Mouse (Mus musculus) neural tube, embryonic 15.5 days (tissue): ENCODE results near the gene Ranbp3. TPM values are rescaled to one million over a fixed set of nuclear protein-coding genes. Genes with fewer than 3 reads are reported as not detected.

ENCODE experiments used
- ATAC-seq: fragments of 200-750 bp; cut with Nextera tagmentation; 2 replicates; pipeline ENCODE4 v1.8.0; 2017; ENCODE audit warnings: mild to moderate bottlenecking, moderate TSS enrichment, moderate library complexity; ENCODE audit not compliant: low FRiP score
- H3K27ac ChIP-seq: fragments of 300-500 bp; sonication (generic); replicated peaks from 2 replicates; pipeline ENCODE4 v1.5.1; 2015; ENCODE audit warnings: mild to moderate bottlenecking, inconsistent platforms
- H3K27me3 ChIP-seq: fragments of 300-500 bp; sonication (generic); replicated peaks from 2 replicates; pipeline ENCODE4 v1.6.1; 2015; ENCODE audit warnings: inconsistent platforms
- H3K36me3 ChIP-seq: fragments of 300-500 bp; sonication (generic); 2 replicates; pipeline ENCODE4 v1.6.1; 2015; ENCODE audit warnings: inconsistent platforms
- H3K4me1 ChIP-seq: fragments of 300-500 bp; sonication (generic); 2 replicates; pipeline ENCODE4 v1.6.1; 2015; ENCODE audit warnings: inconsistent platforms
- H3K4me2 ChIP-seq: fragments of 300-500 bp; sonication (generic); 2 replicates; pipeline ENCODE4 v1.6.1; 2015; ENCODE audit warnings: inconsistent platforms, mild to moderate bottlenecking, moderate library complexity
- H3K4me3 ChIP-seq: fragments of 300-500 bp; sonication (generic); replicated peaks from 2 replicates; pipeline ENCODE4 v1.5.1; 2015; ENCODE audit warnings: mild to moderate bottlenecking, inconsistent platforms
- H3K9ac ChIP-seq: fragments of 300-500 bp; sonication (generic); replicated peaks from 2 replicates; pipeline ENCODE4 v1.6.1; 2015; ENCODE audit warnings: mild to moderate bottlenecking, inconsistent platforms
- H3K9me3 ChIP-seq: fragments of 300-500 bp; sonication (generic); replicated peaks from 2 replicates; pipeline ENCODE4 v1.6.1; 2016; ENCODE audit warnings: inconsistent platforms
- WGBS: fragments of 180-500 bp; shearing (Covaris S2); methylation state at CpG from one replicate; pipeline ENCODE4 v1.1.7; 2015; ENCODE audit warnings: mixed read lengths; 5-methylcytosine and 5-hydroxymethylcytosine counted together
- polyA plus RNA-seq: library from polyadenylated mRNA; unstranded; fragments of >200 nt; fragmentation: Nextera tagmentation; extraction: Ambion mirVana; gene quantifications from 2 replicates; pipeline ENCODE4 v1.2.1, GENCODE M21; 2015

Gene Ranbp3
- polyA plus RNA-seq, 1 experiment from 2014 or later: 94.2 TPM

- H3K4me1 ChIP-seq: no peaks in the 10 kb centered on the region
- WGBS: 25% methylated on average over 10 of the region's 10 CpGs
- no peaks in the 10 kb centered on the region for H3K27me3 ChIP-seq
- no peak overlapping the region for H3K9ac ChIP-seq
- H3K4me3 ChIP-seq: no peak overlapping the region
- ATAC-seq: no peak; the same call in 1 of the 2 replicates
- H3K9me3 ChIP-seq: no peaks in the 10 kb centered on the region
- H3K36me3 ChIP-seq: no peaks in the 10 kb centered on the region
- H3K27ac ChIP-seq: no peak overlapping the region
- H3K4me2 ChIP-seq: no peak overlapping the region
Measured at GRCm38 (mm10) chr17:56651801-56652200, 21.3 kb upstream of the Ranbp3 start.

- no peak overlapping the region for H3K9ac ChIP-seq
- H3K27me3 ChIP-seq: no peaks in the 10 kb centered on the region
- ATAC-seq: no peak
- H3K27ac ChIP-seq: no peak overlapping the region
- 83% methylated on average over 2 of the region's 2 CpGs for WGBS
- no peak overlapping the region for H3K4me2 ChIP-seq
- H3K4me3 ChIP-seq: no peak overlapping the region
- H3K9me3 ChIP-seq: no peaks in the 10 kb centered on the region
- no peaks in the 10 kb centered on the region for H3K4me1 ChIP-seq
- no peaks in the 10 kb centered on the region for H3K36me3 ChIP-seq
Measured at GRCm38 (mm10) chr17:56654771-56655170, 18.3 kb upstream of the Ranbp3 start.

- 89% methylated on average over 3 of the region's 3 CpGs for WGBS
- no peak overlapping the region for H3K27ac ChIP-seq
- no peaks in the 10 kb centered on the region for H3K27me3 ChIP-seq
- H3K4me2 ChIP-seq: no peak overlapping the region
- no peaks in the 10 kb centered on the region for H3K4me1 ChIP-seq
- no peak overlapping the region for H3K9ac ChIP-seq
- H3K36me3 ChIP-seq: no peaks in the 10 kb centered on the region
- H3K4me3 ChIP-seq: no peak overlapping the region
- ATAC-seq: no peak
- no peaks in the 10 kb centered on the region for H3K9me3 ChIP-seq
Measured at GRCm38 (mm10) chr17:56655311-56655710, 17.8 kb upstream of the Ranbp3 start.

- no peak overlapping the region for H3K4me2 ChIP-seq
- H3K9ac ChIP-seq: no peak overlapping the region
- H3K4me1 ChIP-seq: no peaks in the 10 kb centered on the region
- H3K27ac ChIP-seq: no peak overlapping the region
- H3K36me3 ChIP-seq: no peaks in the 10 kb centered on the region
- no peaks in the 10 kb centered on the region for H3K27me3 ChIP-seq
- no peak overlapping the region for H3K4me3 ChIP-seq
- no peaks in the 10 kb centered on the region for H3K9me3 ChIP-seq
- 88% methylated on average over 6 of the region's 6 CpGs for WGBS
- no peak for ATAC-seq
Measured at GRCm38 (mm10) chr17:56656171-56656570, 16.9 kb upstream of the Ranbp3 start.

GRCm38 (mm10) chr17:56663659-56664058, 9.4 kb upstream of the Ranbp3 start:
- H3K4me3 ChIP-seq: no peak overlapping the region
- WGBS: 50% methylated on average over 3 of the region's 3 CpGs
- H3K4me1 ChIP-seq: peaks cover 5% of the 10 kb centered on the region
- H3K9ac ChIP-seq: no peak overlapping the region
- no peaks in the 10 kb centered on the region for H3K36me3 ChIP-seq
- H3K4me2 ChIP-seq: no peak overlapping the region
- no peak for ATAC-seq
- H3K27ac ChIP-seq: no peak overlapping the region
- H3K9me3 ChIP-seq: no peaks in the 10 kb centered on the region
- H3K27me3 ChIP-seq: peaks cover 9% of the 10 kb centered on the region

GRCm38 (mm10) chr17:56664333-56664732, 8.8 kb upstream of the Ranbp3 start:
- Histone ChIP-seq H3K4me2 (0 out of 2 replicates have a peak overlapping the region, but pooled peaks have one; percentile 4), H3K36me3 (no peaks in the 10 kb centered on the region), H3K9ac (no peak overlapping the region), H3K27ac (no peak overlapping the region), H3K9me3 (no peaks in the 10 kb centered on the region), H3K27me3 (peaks cover 9% of the 10 kb centered on the region), H3K4me1 (peaks cover 6% of the 10 kb centered on the region), H3K4me3 (no peak overlapping the region)
- ATAC-seq: no peak
- 5% methylated on average over 10 of the region's 10 CpGs for WGBS

GRCm38 (mm10) chr17:56666384-56666783, 6.7 kb upstream of the Ranbp3 start:
- H3K9ac ChIP-seq: no peak overlapping the region
- H3K4me2 ChIP-seq: no peak overlapping the region
- H3K4me3 ChIP-seq: no peak overlapping the region
- H3K27me3 ChIP-seq: peaks cover 9% of the 10 kb centered on the region
- no peaks in the 10 kb centered on the region for H3K36me3 ChIP-seq
- no peak overlapping the region for H3K27ac ChIP-seq
- H3K4me1 ChIP-seq: peaks cover 6% of the 10 kb centered on the region
- ATAC-seq: no peak
- H3K9me3 ChIP-seq: no peaks in the 10 kb centered on the region
- 76% methylated on average over 4 of the region's 4 CpGs for WGBS

- Histone ChIP-seq H3K4me3 (no peak overlapping the region), H3K9ac (no peak overlapping the region), H3K9me3 (no peaks in the 10 kb centered on the region), H3K4me2 (no peak overlapping the region), H3K27ac (no peak overlapping the region), H3K27me3 (peaks cover 9% of the 10 kb centered on the region), H3K4me1 (peaks cover 10% of the 10 kb centered on the region), H3K36me3 (no peaks in the 10 kb centered on the region)
- ATAC-seq: no peak
- 78% methylated on average over 3 of the region's 3 CpGs for WGBS
Measured at GRCm38 (mm10) chr17:56667591-56667990, 5.5 kb upstream of the Ranbp3 start.

GRCm38 (mm10) chr17:56668384-56669144, 4.5 kb upstream of the Ranbp3 start:
- WGBS: 3% methylated on average over 31 of the region's 31 CpGs
- no peaks in the 10 kb centered on the region for H3K36me3 ChIP-seq
- peak; percentile 29; the same call in 1 of the 2 replicates for ATAC-seq

GRCm38 (mm10) chr17:56669766-56670165, 3.3 kb upstream of the Ranbp3 start:
- no peak overlapping the region for H3K4me2 ChIP-seq
- no peak for ATAC-seq
- no peak overlapping the region for H3K27ac ChIP-seq
- no peak overlapping the region for H3K4me3 ChIP-seq
- peaks cover 21% of the 10 kb centered on the region for H3K4me1 ChIP-seq
- H3K36me3 ChIP-seq: no peaks in the 10 kb centered on the region
- peaks cover 9% of the 10 kb centered on the region for H3K27me3 ChIP-seq
- H3K9me3 ChIP-seq: no peaks in the 10 kb centered on the region
- no peak overlapping the region for H3K9ac ChIP-seq
- WGBS: 85% methylated on average over 8 of the region's 8 CpGs

More at GRCm38 (mm10) chr17:56668384-56669144, 4.5 kb upstream of the Ranbp3 start:
- peaks cover 12% of the 10 kb centered on the region for H3K4me1 ChIP-seq
- no peaks in the 10 kb centered on the region for H3K9me3 ChIP-seq
- H3K27ac ChIP-seq: no peak overlapping the region
- peaks cover 9% of the 10 kb centered on the region for H3K27me3 ChIP-seq
- H3K9ac ChIP-seq: peak overlapping the region; percentile 50
- H3K4me2 ChIP-seq: peak overlapping the region; percentile 91
- H3K4me3 ChIP-seq: peak overlapping the region; percentile 45

GRCm38 (mm10) chr17:56673647-56674416, 738 bp downstream of the Ranbp3 start:
- peak overlapping the region; percentile 95 for H3K9ac ChIP-seq
- peaks cover 48% of the 10 kb centered on the region for H3K4me1 ChIP-seq
- peak overlapping the region; percentile 89 for H3K4me3 ChIP-seq
- peaks cover 11% of the 10 kb centered on the region for H3K36me3 ChIP-seq
- ATAC-seq: peak; percentile 32
- peak overlapping the region; percentile 86 for H3K27ac ChIP-seq
- 5% methylated on average over 37 of the region's 37 CpGs for WGBS
- no peaks in the 10 kb centered on the region for H3K27me3 ChIP-seq
- no peaks in the 10 kb centered on the region for H3K9me3 ChIP-seq
- peak overlapping the region; percentile 80 for H3K4me2 ChIP-seq

- no peak for ATAC-seq
- Histone ChIP-seq H3K4me1 (peaks cover 25% of the 10 kb centered on the region), H3K27ac (no peak overlapping the region), H3K27me3 (no peaks in the 10 kb centered on the region), H3K4me3 (no peak overlapping the region), H3K4me2 (no peak overlapping the region), H3K9me3 (no peaks in the 10 kb centered on the region), H3K36me3 (peaks cover 41% of the 10 kb centered on the region), H3K9ac (no peak overlapping the region)
- WGBS: 88% methylated on average over 4 of the region's 4 CpGs
Measured at GRCm38 (mm10) chr17:56681791-56682190, 8.7 kb downstream of the Ranbp3 start.
